Mouse (Mus musculus): ENCODE data around the gene Nosip.

- TF ChIP-seq CTCF (IDR thresholded peaks at IDR 0.05; ENCODE audit: low read depth) (no peak), EP300 (IDR thresholded peaks at IDR 0.05; ENCODE audit: low read depth) (no peak)
Observed at GRCm38 (mm10) chr7:45086084-45086483, 23.9 kb downstream of the Nosip start.
